Mouse (Mus musculus) myocyte (in vitro differentiated cells): ENCODE data around the gene Dysf. TPM values are rescaled to one million over a fixed set of nuclear protein-coding genes. Genes with fewer than 3 reads are reported as not detected.

Experiments used
- H3K27me3 ChIP-seq: one replicate; pipeline ENCODE4 v1.6.1; 2011; ENCODE audit not compliant: control insufficient read depth, insufficient read depth, insufficient read length
- H3K36me3 ChIP-seq: one replicate; pipeline ENCODE4 v1.6.1; 2011; ENCODE audit not compliant: control insufficient read depth, insufficient read depth
- H3K4me2 ChIP-seq: one replicate; pipeline ENCODE4 v1.6.1; 2011; ENCODE audit warnings: low read depth, control low read depth
- H3K4me3 ChIP-seq: one replicate; pipeline ENCODE4 v1.5.1; 2011; ENCODE audit warnings: mild to moderate bottlenecking, control low read depth, moderate library complexity
- H3K79me2 ChIP-seq: one replicate; pipeline ENCODE4 v1.6.1; 2011; ENCODE audit not compliant: control insufficient read depth, insufficient read depth
- H3ac ChIP-seq: one replicate; pipeline ENCODE4 v1.6.1; 2011; ENCODE audit not compliant: control insufficient read depth, insufficient read length
- CEBPB ChIP-seq: IDR thresholded peaks from 2 replicates; pipeline ENCODE4 v1.6.1; 2011; ENCODE audit warnings: mild to moderate bottlenecking, moderate library complexity; ENCODE audit not compliant: poor library complexity, insufficient read depth, severe bottlenecking
- E2F4 ChIP-seq: IDR thresholded peaks from one replicate; pipeline ENCODE4 v1.6.1; 2011; ENCODE audit warnings: mild to moderate bottlenecking, control low read depth, moderate library complexity; ENCODE audit not compliant: insufficient read depth
- MAX ChIP-seq: IDR thresholded peaks from one replicate; pipeline ENCODE4 v1.6.1; 2011; ENCODE audit warnings: low read depth, mild to moderate bottlenecking, control low read depth
- MYOD1 ChIP-seq, 3 experiments: IDR thresholded peaks; one replicate each; pipeline ENCODE4 v1.6.1; 2011; ENCODE audit warnings: control low read depth in 2 of 3, low read depth in 2 of 3, mild to moderate bottlenecking in 2 of 3, moderate library complexity in 1 of 3; ENCODE audit not compliant: insufficient read length in 2 of 3, control insufficient read depth in 1 of 3
- MYOG ChIP-seq, 3 experiments: IDR thresholded peaks; one replicate each; pipeline ENCODE4 v1.6.1; 2011; ENCODE audit warnings: control low read depth in 2 of 3, low read depth in 2 of 3, mild to moderate bottlenecking in 2 of 3; ENCODE audit not compliant: insufficient read length in 2 of 3, control insufficient read depth in 1 of 3, insufficient read depth in 1 of 3
- POLR2A ChIP-seq: IDR thresholded peaks from one replicate; pipeline ENCODE4 v1.6.1; 2011; ENCODE audit warnings: low read depth, mild to moderate bottlenecking, control low read depth, moderate library complexity; ENCODE audit not compliant: insufficient read length
- POLR2AphosphoS2 ChIP-seq: IDR thresholded peaks from one replicate; pipeline ENCODE4 v1.6.1; 2011; ENCODE audit warnings: low read depth, control low read depth; ENCODE audit not compliant: insufficient read length
- REST ChIP-seq: IDR thresholded peaks from one replicate; pipeline ENCODE4 v1.6.1; 2011; ENCODE audit warnings: mild to moderate bottlenecking, control low read depth, moderate library complexity; ENCODE audit not compliant: insufficient read depth, insufficient read length
- SRF ChIP-seq: IDR thresholded peaks from one replicate; pipeline ENCODE4 v1.6.1; 2011; ENCODE audit warnings: low read depth; ENCODE audit not compliant: control insufficient read depth, insufficient read length
- TCF12 ChIP-seq: IDR thresholded peaks from one replicate; pipeline ENCODE4 v1.6.1; 2011; ENCODE audit warnings: mild to moderate bottlenecking, control low read depth; ENCODE audit not compliant: poor library complexity, insufficient read depth, severe bottlenecking
- TCF3 ChIP-seq: IDR thresholded peaks from one replicate; pipeline ENCODE4 v1.6.1; 2011; ENCODE audit warnings: low read depth, control low read depth; ENCODE audit not compliant: insufficient read length
- USF1 ChIP-seq: IDR thresholded peaks from one replicate; pipeline ENCODE4 v1.6.1; 2011; ENCODE audit warnings: low read depth, mild to moderate bottlenecking, control low read depth, moderate library complexity
- polyA plus RNA-seq: library from polyadenylated mRNA; unstranded; fragments of >200 nt; fragmentation: generic; extraction: Trizol; gene quantifications from one replicate; pipeline ENCODE4 v1.2.1, GENCODE M21; 2012; ENCODE audit warnings: missing spikeins

Dysf gene
- polyA plus RNA-seq, 1 experiment: 35.5 TPM

DNA sequence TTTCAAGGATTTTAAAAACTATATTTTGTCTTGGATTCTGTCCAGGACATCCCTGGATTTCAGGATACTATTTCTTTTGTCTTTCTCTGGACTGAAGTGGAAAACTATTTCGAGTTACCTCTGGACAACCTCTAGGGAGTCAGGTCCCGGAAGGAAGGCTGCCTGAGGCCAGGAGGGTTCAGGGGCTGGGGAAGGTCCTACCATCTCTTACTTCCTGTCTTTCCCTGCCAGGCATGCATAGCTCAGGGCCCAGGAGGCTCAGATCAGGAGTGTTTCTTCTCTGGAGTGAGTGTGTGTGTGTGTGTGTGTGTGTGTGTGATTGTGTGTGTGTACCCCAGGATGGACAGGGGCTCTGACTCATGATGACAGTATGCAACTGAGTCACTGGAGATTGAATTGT lies 40.5 kb downstream of the Dysf start:
- no peaks in the 10 kb centered on the region for H3K27me3 ChIP-seq
- TF ChIP-seq SRF (no peak), POLR2AphosphoS2 (no peak), USF1 (no peak), REST (no peak), MYOD1 (IDR thresholded peaks at IDR 0.05; ENCODE audit: control insufficient read depth in 1 of 3, insufficient read length in 2 of 3, low read depth in 2 of 3) (no peak), POLR2A (no peak), CEBPB (no peak), TCF12 (no peak), MYOG (IDR thresholded peaks at IDR 0.05; ENCODE audit: control insufficient read depth in 1 of 3, insufficient read depth in 1 of 3, insufficient read length in 2 of 3, low read depth in 2 of 3) (no peak)
- no peaks in the 10 kb centered on the region for H3K79me2 ChIP-seq
- no peak overlapping the region for H3ac ChIP-seq
- no peak overlapping the region for H3K4me2 ChIP-seq
- H3K4me3 ChIP-seq: no peak overlapping the region
- no peaks in the 10 kb centered on the region for H3K36me3 ChIP-seq

DNA sequence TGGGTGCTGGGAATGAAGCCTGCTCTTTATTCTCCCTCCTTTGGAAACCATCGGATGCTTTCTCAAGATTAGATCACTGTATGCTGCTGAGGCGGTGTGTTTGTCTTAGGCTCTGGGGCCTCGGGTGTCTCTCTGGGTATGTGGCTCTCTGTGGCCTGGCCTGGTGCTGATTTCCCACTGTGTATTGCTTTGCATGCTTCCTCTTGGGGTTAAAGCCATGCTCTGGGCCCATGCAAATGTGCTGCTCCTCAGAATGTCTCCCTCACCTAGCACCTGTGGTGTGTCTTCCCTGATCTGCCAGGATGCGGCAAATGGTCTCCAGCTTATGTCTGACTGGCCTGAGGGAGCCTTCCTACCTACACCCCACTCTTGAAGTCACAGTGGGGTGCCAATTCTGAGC lies 41.8 kb downstream of the Dysf start:
- no peak overlapping the region for H3K4me2 ChIP-seq
- no peaks in the 10 kb centered on the region for H3K79me2 ChIP-seq
- no peak overlapping the region for H3K4me3 ChIP-seq
- H3K27me3 ChIP-seq: no peaks in the 10 kb centered on the region
- no peaks in the 10 kb centered on the region for H3K36me3 ChIP-seq
- TF ChIP-seq TCF3: no peak
- TF ChIP-seq REST: no peak
- no peak for TF ChIP-seq CEBPB
- no peak for TF ChIP-seq POLR2AphosphoS2
- no peak for TF ChIP-seq SRF
- no peak for TF ChIP-seq POLR2A
- no peak for TF ChIP-seq MYOD1 (IDR thresholded peaks at IDR 0.05; ENCODE audit: control insufficient read depth in 1 of 3, insufficient read length in 2 of 3, low read depth in 2 of 3)
- no peak for TF ChIP-seq TCF12
- no peak for TF ChIP-seq MYOG (IDR thresholded peaks at IDR 0.05; ENCODE audit: control insufficient read depth in 1 of 3, insufficient read depth in 1 of 3, insufficient read length in 2 of 3, low read depth in 2 of 3)
- no peak for TF ChIP-seq E2F4
- no peak for TF ChIP-seq USF1
- no peak for TF ChIP-seq MAX
- H3ac ChIP-seq: no peak overlapping the region

DNA sequence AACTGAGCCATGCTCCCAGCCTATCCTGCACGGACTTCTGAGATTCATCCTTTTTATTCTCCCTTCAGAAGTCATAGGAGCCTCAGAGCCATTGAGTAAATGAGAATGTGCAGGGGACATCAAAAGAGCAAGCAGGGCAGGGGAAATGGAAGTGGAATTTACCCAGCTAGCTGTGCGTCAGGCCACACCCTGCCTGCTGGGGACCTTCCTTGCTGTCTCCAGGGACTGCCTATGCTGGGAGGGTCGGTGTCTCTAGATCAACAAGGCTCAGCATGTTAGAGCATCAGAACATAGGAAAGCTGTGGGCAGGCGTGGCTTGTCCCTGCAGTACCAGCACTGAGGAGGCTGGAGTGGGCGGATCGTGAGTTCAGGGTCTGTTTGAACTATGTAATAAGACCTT lies 42.6 kb downstream of the Dysf start:
- TF ChIP-seq MAX: no peak
- no peak for TF ChIP-seq CEBPB
- no peak for TF ChIP-seq TCF3
- no peak for TF ChIP-seq TCF12
- TF ChIP-seq USF1: no peak
- TF ChIP-seq SRF: no peak
- TF ChIP-seq REST: no peak
- no peak for TF ChIP-seq MYOG (IDR thresholded peaks at IDR 0.05; ENCODE audit: control insufficient read depth in 1 of 3, insufficient read depth in 1 of 3, insufficient read length in 2 of 3, low read depth in 2 of 3)
- no peak for TF ChIP-seq POLR2AphosphoS2
- TF ChIP-seq POLR2A: no peak
- no peak for TF ChIP-seq MYOD1 (IDR thresholded peaks at IDR 0.05; ENCODE audit: control insufficient read depth in 1 of 3, insufficient read length in 2 of 3, low read depth in 2 of 3)
- no peak for TF ChIP-seq E2F4
- no peak overlapping the region for H3ac ChIP-seq

DNA sequence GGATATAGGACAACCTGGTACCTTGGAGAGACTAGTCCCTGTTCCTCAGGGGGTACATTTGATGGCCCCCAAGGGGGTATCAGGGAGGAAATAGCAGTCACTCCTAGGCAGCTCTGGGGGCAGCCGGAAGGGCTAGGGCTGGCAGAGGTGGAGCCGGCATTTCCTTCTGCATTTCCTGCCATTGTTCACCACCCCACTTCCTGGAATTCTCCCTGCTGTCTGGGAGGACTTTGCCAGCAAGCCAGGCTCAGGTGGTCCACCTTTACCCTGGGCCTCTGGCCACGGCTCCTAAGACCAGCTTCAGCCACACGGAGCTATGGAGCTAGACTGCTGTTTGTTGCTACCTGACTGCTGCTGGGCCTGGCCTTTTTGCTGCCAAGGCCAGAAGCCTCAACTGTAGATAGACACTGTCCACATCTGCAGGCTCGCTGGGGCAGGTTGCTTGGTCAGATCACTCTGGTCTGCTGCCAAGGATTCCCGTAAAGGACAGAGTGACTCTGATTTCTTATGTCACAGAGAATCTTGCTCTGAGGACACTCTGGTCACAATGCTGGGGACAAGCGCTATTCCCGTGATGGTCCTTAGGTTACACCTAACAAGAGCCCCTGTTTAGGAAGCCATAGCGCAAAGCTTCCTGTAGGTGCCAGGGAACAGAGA lies 45.6 kb downstream of the Dysf start:
- no peak for TF ChIP-seq TCF12
- TF ChIP-seq USF1: no peak
- no peak for TF ChIP-seq SRF
- no peak for TF ChIP-seq TCF3
- no peak for TF ChIP-seq MYOG (IDR thresholded peaks at IDR 0.05; ENCODE audit: control insufficient read depth in 1 of 3, insufficient read depth in 1 of 3, insufficient read length in 2 of 3, low read depth in 2 of 3)
- no peak for TF ChIP-seq E2F4
- no peak for TF ChIP-seq POLR2AphosphoS2
- no peak for TF ChIP-seq MYOD1 (IDR thresholded peaks at IDR 0.05; ENCODE audit: control insufficient read depth in 1 of 3, insufficient read length in 2 of 3, low read depth in 2 of 3)
- TF ChIP-seq POLR2A: no peak
- no peak for TF ChIP-seq CEBPB
- no peak for TF ChIP-seq REST
- TF ChIP-seq MAX: no peak
- no peaks in the 10 kb centered on the region for H3K36me3 ChIP-seq

More for the DNA sequence above, 42.6 kb downstream of the Dysf start:
- Histone ChIP-seq H3K36me3 (no peaks in the 10 kb centered on the region), H3K79me2 (no peaks in the 10 kb centered on the region), H3K4me3 (no peak overlapping the region), H3K4me2 (no peak overlapping the region), H3K27me3 (no peaks in the 10 kb centered on the region)

More for the DNA sequence above, 45.6 kb downstream of the Dysf start:
- Histone ChIP-seq H3K27me3 (no peaks in the 10 kb centered on the region), H3ac (no peak overlapping the region), H3K4me3 (no peak overlapping the region), H3K79me2 (no peaks in the 10 kb centered on the region), H3K4me2 (no peak overlapping the region)
